Mouse (Mus musculus): ENCODE measurements at regions not wholly inside any gene's neighbourhood (a gene's known extent, or its start where the extent isn't known, plus 50 kb on each side); places are given as distances from the start of the nearest gene placed in this dataset.
"Not testable (repeated sequence)": the region's sequence is repeated elsewhere in the genome, so short reads cannot be mapped to it uniquely, and the experiment has no call there.

DNA sequence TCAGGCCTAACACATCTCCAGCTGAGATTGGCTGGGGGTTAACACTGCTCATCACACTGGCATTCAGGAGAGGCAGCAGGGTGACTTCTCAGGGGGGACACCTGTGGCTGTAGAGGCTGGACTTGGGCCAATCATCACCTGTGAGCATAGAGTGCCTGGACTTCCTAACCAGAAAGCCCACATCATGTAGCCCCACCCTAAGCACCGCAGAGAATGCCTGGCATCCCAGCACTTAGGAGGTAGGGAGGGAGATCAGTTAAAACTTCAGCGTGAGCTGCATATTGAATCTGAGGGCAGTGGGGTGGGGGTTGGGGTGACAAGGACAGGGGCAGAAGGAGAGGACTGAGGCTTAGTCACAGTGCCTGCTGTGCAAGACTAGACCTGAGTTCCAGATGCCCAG is 208.7 kb upstream of the Arid2 start:
- Histone ChIP-seq H3K9ac (no peak overlapping the region), H3K9me3 (no peaks in the 10 kb centered on the region), H3K27ac (no peak overlapping the region), H3K4me2 (no peak overlapping the region), H3K4me3 (no peak overlapping the region), H3K27me3 (no peaks in the 10 kb centered on the region), H3K36me3 (no peaks in the 10 kb centered on the region), H3K4me1 (peaks cover 7% of the 10 kb centered on the region)
- WGBS = 38% methylated on average over 2 of the region's 2 CpGs
- ATAC-seq (ENCODE audit: insufficient number of reproducible peaks, insufficient read depth, low FRiP score, low TSS enrichment, low read depth) = no peak

DNA sequence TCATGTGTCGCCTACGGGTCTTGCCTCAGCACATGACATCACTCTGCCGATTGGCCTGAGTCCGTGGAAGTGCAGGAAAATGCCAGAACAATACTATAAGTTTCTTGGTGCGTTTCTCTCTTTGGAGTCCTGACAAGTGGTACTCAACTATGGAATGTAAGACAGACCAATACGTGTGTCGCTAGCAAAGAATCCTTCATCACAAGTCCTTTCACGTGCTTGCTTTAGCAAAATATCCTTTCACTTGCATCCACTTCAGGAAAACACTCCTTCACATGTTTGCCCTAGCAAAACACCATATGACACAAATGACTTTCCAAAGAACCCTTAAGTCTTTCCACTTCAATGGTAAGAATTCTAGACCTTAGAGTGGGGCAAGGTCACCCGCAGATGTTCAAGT is 197.6 kb upstream of the Arid2 start:
- no peaks in the 10 kb centered on the region for H3K4me1 ChIP-seq
- H3K27ac ChIP-seq = no peak overlapping the region
- H3K9me3 ChIP-seq = no peaks in the 10 kb centered on the region
- H3K9ac ChIP-seq = no peak overlapping the region
- H3K4me3 ChIP-seq = no peak overlapping the region
- H3K4me2 ChIP-seq = no peak overlapping the region
- WGBS = 94% methylated on average over 9 of the region's 9 CpGs
- H3K36me3 ChIP-seq = no peaks in the 10 kb centered on the region
- H3K27me3 ChIP-seq = no peaks in the 10 kb centered on the region
- ATAC-seq (ENCODE audit: insufficient number of reproducible peaks, insufficient read depth, low FRiP score, low TSS enrichment, low read depth) = no peak

DNA sequence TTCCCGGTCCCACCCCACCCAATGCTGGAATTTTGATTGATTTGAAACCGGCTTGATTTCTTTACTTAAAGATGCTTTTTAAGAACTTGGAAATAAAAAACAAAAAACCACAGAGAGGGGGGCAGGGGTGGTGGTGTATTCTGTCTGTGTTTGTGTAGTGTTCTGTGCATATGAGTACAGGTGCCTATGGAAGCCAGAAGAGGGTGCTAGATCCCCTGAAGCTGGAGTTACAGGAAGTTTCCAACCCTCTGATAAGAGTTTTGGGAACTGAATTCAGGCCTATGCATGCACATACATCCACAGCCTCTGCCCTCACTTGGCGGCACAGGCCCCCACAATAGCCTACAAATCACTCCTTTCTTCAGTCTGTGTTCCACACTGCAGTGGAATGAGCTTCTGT is 190.9 kb upstream of the Arid2 start:
- no peak overlapping the region for H3K27ac ChIP-seq

DNA sequence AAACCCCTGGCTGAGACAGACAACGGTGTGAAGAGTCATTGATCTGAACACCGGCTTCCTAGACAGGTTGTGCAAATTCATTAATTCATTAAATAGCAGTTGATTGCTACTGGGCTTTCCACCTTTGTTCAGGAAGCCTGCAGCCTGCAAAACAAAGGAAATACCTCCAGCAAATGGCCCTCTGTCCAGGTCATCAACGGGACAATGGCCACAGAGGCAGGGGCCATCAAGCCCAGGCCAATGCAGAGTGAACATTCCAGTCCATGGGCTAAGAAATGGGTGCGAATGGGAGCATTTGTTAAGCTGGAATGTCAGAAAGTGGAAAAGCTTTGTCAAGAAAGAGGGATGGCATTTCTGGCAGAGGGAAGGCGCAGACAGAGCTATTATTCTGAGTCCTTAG is 188.5 kb upstream of the Arid2 start:
- H3K4me1 ChIP-seq = no peaks in the 10 kb centered on the region
- no peak overlapping the region for H3K4me2 ChIP-seq
- 82% methylated on average over 5 of the region's 5 CpGs for WGBS
- no peaks in the 10 kb centered on the region for H3K36me3 ChIP-seq
- H3K27me3 ChIP-seq = no peaks in the 10 kb centered on the region
- no peak overlapping the region for H3K27ac ChIP-seq
- H3K9ac ChIP-seq = no peak overlapping the region
- ATAC-seq (ENCODE audit: insufficient number of reproducible peaks, insufficient read depth, low FRiP score, low TSS enrichment, low read depth) = no peak
- no peak overlapping the region for H3K4me3 ChIP-seq
- H3K9me3 ChIP-seq = no peaks in the 10 kb centered on the region

More for the DNA sequence above, 190.9 kb upstream of the Arid2 start:
- Histone ChIP-seq H3K27me3 (no peaks in the 10 kb centered on the region), H3K36me3 (no peaks in the 10 kb centered on the region), H3K9me3 (no peaks in the 10 kb centered on the region), H3K4me2 (no peak overlapping the region), H3K4me1 (no peaks in the 10 kb centered on the region), H3K9ac (no peak overlapping the region), H3K4me3 (no peak overlapping the region)
- no peak for ATAC-seq (ENCODE audit: insufficient number of reproducible peaks, insufficient read depth, low FRiP score, low TSS enrichment, low read depth)
- 78% methylated on average over 3 of the region's 3 CpGs for WGBS

DNA sequence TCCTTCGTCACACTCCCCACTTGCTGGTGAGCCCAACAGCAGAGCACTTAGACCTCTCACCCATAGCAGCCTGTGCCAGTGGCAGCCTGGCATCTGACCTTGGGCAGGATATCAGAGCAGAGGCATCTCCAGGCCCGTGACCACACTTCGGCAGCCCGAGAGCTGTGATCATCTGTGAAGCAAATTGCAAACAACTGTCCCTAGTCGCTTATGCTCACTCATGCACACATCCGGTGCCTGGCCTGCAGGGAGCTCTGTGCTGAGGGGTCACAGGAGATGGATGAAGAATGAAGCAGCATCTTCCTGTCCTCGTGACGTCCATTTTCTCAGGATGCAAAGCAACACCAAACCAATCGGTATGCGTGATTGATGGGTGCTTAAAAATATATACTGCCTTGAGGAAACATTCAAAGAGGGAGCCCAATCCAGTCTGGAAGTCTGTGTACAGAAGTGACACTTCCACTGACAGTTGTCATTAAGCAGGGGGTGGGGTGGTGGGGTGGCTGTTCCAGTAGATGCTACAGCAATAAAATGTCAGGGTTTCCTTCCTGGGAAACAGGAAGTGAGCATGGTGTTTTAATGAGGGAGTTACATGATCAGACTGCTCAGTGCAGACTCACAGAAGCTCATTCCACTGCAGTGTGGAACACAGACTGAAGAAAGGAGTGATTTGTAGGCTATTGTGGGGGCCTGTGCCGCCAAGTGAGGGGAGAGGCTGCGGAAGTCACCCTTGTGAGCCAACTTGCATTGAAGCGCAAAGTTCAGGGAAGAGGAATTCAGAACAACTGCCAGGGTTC is 187.3 kb upstream of the Arid2 start:
- H3K4me3 ChIP-seq; H3K4me2 ChIP-seq; ATAC-seq (ENCODE audit: insufficient number of reproducible peaks, insufficient read depth, low FRiP score, low TSS enrichment, low read depth); H3K9me3 ChIP-seq; H3K36me3 ChIP-seq; H3K9ac ChIP-seq; H3K27ac ChIP-seq; H3K27me3 ChIP-seq; H3K4me1 ChIP-seq: not testable (repeated sequence)
- WGBS = 64% methylated on average over 12 of the region's 13 CpGs

DNA sequence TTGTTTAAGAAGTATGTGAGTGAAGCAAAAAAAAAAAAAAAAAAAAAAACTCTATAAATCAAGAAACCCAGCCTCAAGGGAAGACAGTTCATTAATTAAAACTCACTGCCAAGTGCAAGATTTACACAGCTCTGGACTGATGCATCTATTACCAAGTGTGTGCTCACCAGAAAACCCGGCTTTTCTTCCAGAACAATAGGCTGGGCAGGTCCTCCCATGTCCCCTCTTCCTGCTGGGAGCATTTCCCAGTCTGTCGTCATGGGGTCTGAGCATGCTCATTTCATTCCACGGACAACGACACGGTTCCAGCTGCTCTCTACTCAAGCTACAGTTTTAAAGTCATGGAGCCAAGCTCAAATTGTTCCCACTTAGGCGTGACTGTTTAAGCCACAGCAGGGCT is 183.6 kb upstream of the Arid2 start:
- WGBS = 50% methylated on average over 6 of the region's 6 CpGs
- H3K4me2 ChIP-seq = no peak overlapping the region
- no peak overlapping the region for H3K9ac ChIP-seq
- H3K27ac ChIP-seq = no peak overlapping the region
- no peaks in the 10 kb centered on the region for H3K36me3 ChIP-seq
- no peaks in the 10 kb centered on the region for H3K4me1 ChIP-seq
- no peaks in the 10 kb centered on the region for H3K9me3 ChIP-seq
- no peak for ATAC-seq (ENCODE audit: insufficient number of reproducible peaks, insufficient read depth, low FRiP score, low TSS enrichment, low read depth)
- no peaks in the 10 kb centered on the region for H3K27me3 ChIP-seq
- no peak overlapping the region for H3K4me3 ChIP-seq

DNA sequence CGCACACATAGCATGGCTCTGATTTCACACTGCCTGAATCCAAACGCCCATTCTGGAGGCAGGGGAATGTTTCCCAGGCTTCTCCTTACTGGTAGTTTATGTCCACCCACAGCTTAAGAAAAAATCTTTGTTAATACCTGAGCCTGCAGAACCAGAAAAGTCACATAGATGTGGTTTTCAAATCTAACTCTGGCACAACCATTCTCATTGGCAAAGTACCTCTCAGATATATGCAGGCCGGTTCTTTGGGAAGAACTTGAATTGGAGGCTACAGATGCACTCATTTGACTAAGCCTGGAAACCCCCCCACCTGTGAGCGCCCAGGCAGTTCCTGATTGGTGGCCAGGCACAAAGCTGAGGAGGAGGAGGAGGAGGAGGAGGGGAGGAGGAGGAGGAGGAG is 179.8 kb upstream of the Arid2 start:
- Histone ChIP-seq H3K36me3 (no peaks in the 10 kb centered on the region), H3K4me3 (no peak overlapping the region), H3K9ac (no peak overlapping the region), H3K27ac (0 out of 2 replicates have a peak overlapping the region, but pooled peaks have one; percentile 22), H3K4me2 (no peak overlapping the region), H3K9me3 (peaks cover 4% of the 10 kb centered on the region; the same call in 1 of the 2 replicates), H3K4me1 (no peaks in the 10 kb centered on the region), H3K27me3 (no peaks in the 10 kb centered on the region)
- no peak for ATAC-seq (ENCODE audit: insufficient number of reproducible peaks, insufficient read depth, low FRiP score, low TSS enrichment, low read depth)
- 40% methylated on average over 4 of the region's 4 CpGs for WGBS

DNA sequence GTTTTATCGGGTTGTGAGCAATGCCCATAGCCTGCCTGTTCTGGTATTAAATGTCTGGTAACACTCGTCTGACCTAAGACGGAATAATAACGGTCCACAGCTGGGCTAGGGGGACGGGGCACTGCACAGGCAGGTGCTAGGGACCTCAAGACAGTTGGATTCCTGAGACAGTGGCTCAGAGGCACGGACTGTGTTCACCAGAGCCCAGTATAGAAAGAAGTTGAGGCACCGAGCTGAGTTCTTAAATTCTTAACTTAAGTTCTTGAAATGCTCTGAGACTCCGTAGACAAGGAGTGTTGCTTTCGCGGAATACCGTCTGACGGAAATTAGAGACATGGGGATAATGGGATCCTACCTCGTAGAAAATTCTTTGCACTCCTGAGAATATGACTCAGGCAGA is 174.2 kb upstream of the Arid2 start:
- Histone ChIP-seq H3K9me3 (peaks cover 4% of the 10 kb centered on the region; the same call in 1 of the 2 replicates), H3K4me1 (peaks cover 10% of the 10 kb centered on the region; the same call in 1 of the 2 replicates), H3K4me2 (no peak overlapping the region), H3K27ac (no peak overlapping the region), H3K9ac (no peak overlapping the region), H3K27me3 (0 out of 2 replicates have a peak, but pooled peaks cover 4% of the 10 kb centered on the region), H3K36me3 (no peaks in the 10 kb centered on the region), H3K4me3 (no peak overlapping the region)
- WGBS = 57% methylated on average over 13 of the region's 13 CpGs
- ATAC-seq (ENCODE audit: insufficient number of reproducible peaks, insufficient read depth, low FRiP score, low TSS enrichment, low read depth) = no peak

DNA sequence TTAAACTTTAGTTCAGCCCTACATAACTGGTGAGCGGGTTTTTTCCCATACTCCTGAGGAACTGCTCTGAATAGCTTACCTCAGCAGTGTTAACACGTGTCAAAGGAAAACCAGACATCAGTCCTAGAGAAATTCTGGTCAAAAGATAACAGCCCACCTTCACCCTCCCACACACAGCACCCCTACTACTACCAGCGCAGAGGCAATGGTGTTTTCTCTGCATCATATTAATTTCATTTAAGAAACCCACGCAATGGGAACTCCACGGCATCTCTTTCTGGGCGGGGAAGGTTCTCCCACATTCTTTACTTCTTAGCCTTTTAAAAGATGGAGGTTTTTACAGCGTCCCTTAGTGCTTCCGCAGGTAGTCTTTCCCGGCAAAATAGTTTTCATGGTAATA is 172.7 kb upstream of the Arid2 start:
- no peak overlapping the region for H3K4me3 ChIP-seq
- 67% methylated on average over 9 of the region's 9 CpGs for WGBS
- H3K4me1 ChIP-seq = peaks cover 10% of the 10 kb centered on the region; the same call in 1 of the 2 replicates
- no peak overlapping the region for H3K9ac ChIP-seq
- H3K27me3 ChIP-seq = 0 out of 2 replicates have a peak, but pooled peaks cover 4% of the 10 kb centered on the region
- ATAC-seq (ENCODE audit: insufficient number of reproducible peaks, insufficient read depth, low FRiP score, low TSS enrichment, low read depth) = no peak
- H3K9me3 ChIP-seq = peaks cover 1% of the 10 kb centered on the region; the same call in 1 of the 2 replicates
- H3K4me2 ChIP-seq = no peak overlapping the region
- no peak overlapping the region for H3K27ac ChIP-seq
- H3K36me3 ChIP-seq = no peaks in the 10 kb centered on the region

DNA sequence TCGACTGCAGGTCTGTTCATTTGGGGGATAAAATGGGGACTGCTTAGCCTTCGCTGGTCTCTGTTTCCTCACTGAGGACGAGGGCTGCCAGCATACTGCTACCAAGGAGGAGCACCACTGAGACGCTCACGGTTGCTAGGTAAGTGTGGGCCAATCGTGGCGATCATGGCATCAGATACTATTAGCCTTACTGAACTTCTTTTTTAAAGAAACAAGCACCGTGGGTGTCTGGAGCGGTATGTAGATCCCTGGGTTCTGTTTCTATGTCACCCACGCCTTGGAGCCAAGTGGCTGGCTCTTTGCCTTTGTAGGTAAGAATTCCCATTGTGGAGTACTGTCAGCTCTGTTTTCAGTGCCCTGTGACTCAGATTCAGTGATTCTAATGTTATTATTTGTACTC is 172.1 kb upstream of the Arid2 start:
- 48% methylated on average over 10 of the region's 10 CpGs for WGBS
- Histone ChIP-seq H3K9me3 (no peaks in the 10 kb centered on the region), H3K4me2 (no peak overlapping the region), H3K4me3 (no peak overlapping the region), H3K36me3 (no peaks in the 10 kb centered on the region), H3K9ac (no peak overlapping the region), H3K27me3 (0 out of 2 replicates have a peak, but pooled peaks cover 4% of the 10 kb centered on the region), H3K27ac (no peak overlapping the region), H3K4me1 (peaks cover 10% of the 10 kb centered on the region; the same call in 1 of the 2 replicates)
- ATAC-seq (ENCODE audit: insufficient number of reproducible peaks, insufficient read depth, low FRiP score, low TSS enrichment, low read depth) = no peak

DNA sequence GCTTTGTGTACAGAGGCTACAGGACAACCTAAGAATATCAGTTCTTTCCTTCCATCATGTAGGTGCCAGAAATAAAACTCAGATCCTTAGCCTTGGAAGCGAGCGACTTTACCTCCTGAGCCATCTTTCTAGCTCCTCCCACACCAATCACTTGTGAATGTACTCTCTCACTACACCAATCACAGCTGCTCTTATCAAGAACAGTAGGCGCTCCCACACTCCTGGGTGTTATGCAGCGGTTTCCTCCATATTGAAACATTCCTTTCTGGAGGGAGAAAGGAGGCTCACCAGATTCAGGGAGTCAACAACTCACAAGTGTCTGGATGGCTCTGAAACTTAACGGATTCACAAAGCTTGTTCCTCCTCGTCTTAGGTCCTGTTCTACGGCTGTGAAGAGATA is 168.1 kb upstream of the Arid2 start:
- no peaks in the 10 kb centered on the region for H3K36me3 ChIP-seq
- 0 out of 2 replicates have a peak, but pooled peaks cover 7% of the 10 kb centered on the region for H3K4me1 ChIP-seq
- 88% methylated on average over 7 of the region's 7 CpGs for WGBS
- H3K27me3 ChIP-seq = 0 out of 2 replicates have a peak, but pooled peaks cover 2% of the 10 kb centered on the region
- H3K4me3 ChIP-seq = no peak overlapping the region
- no peak overlapping the region for H3K9ac ChIP-seq
- H3K9me3 ChIP-seq = peaks cover 8% of the 10 kb centered on the region; the same call in 1 of the 2 replicates
- no peak overlapping the region for H3K4me2 ChIP-seq
- no peak overlapping the region for H3K27ac ChIP-seq
- no peak for ATAC-seq (ENCODE audit: insufficient number of reproducible peaks, insufficient read depth, low FRiP score, low TSS enrichment, low read depth)

DNA sequence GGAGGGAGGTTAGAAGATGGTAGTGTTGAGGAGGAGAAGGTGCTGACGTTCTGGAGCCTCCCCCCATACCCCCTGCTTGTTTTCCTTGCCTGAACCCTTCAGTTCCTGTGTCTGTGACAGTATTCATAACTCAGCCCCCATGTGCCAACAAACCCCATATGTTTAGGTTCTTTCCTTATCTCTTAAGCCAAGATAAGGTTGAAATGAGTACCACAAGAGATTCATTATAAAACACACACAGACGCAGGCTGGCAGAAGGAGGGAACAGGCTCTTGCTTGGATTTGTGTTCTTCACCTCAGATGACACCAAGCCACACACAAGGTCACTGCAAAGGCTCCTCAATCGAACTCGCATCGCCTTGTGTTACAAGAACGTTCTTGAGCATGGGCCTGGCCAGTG is 162.9 kb upstream of the Arid2 start:
- ATAC-seq (ENCODE audit: insufficient number of reproducible peaks, insufficient read depth, low FRiP score, low TSS enrichment, low read depth) = no peak
- 86% methylated on average over 6 of the region's 6 CpGs for WGBS
- Histone ChIP-seq H3K36me3 (no peaks in the 10 kb centered on the region), H3K27me3 (no peaks in the 10 kb centered on the region), H3K27ac (no peak overlapping the region), H3K4me3 (no peak overlapping the region), H3K4me2 (no peak overlapping the region), H3K4me1 (no peaks in the 10 kb centered on the region), H3K9ac (no peak overlapping the region), H3K9me3 (peaks cover 8% of the 10 kb centered on the region; the same call in 1 of the 2 replicates)
